Mouse (Mus musculus): ENCODE results near the gene Hyal6. TPM values are rescaled to one million over a fixed set of nuclear protein-coding genes. Genes with fewer than 3 reads are reported as not detected.

Gene Hyal6
- not detected in 2 replicates for polyA plus RNA-seq (2015; fragmentation: Nextera tagmentation; extraction: Ambion mirVana)

GRCm38 (mm10) chr6:24732945-24733344 is at the start of gene Hyal6:
Gene Hyal6 (plus strand): TSS chr6:24733245.
- Histone ChIP-seq H3K4me2 (no peak within 1 kb of the TSS), H3K27ac (no peak within 1 kb of the TSS), H3K27me3 (replicated peaks) (no peaks in the 10 kb centered on the region), H3K4me1 (no peaks in the 10 kb centered on the region), H3K4me3 (no peak within 1 kb of the TSS), H3K9ac (no peak within 1 kb of the TSS), H3K9me3 (no peaks in the 10 kb centered on the region), H3K36me3 (replicated peaks) (no peaks in the 10 kb centered on the region)
- WGBS, result 85% methylated on average over 3 of the region's 3 CpGs
- ATAC-seq (replicated peaks), result no peak

- H3K27me3 ChIP-seq (replicated peaks), result no peaks in the 10 kb centered on the region
- H3K27ac ChIP-seq, result no peak overlapping the region
- no peaks in the 10 kb centered on the region for H3K36me3 ChIP-seq (replicated peaks)
- H3K9ac ChIP-seq, result no peak overlapping the region
- H3K4me1 ChIP-seq, result no peaks in the 10 kb centered on the region
- no peaks in the 10 kb centered on the region for H3K9me3 ChIP-seq
- WGBS, result 33% methylated on average over 1 of the region's 1 CpGs
- no peak for ATAC-seq (replicated peaks)
- H3K4me2 ChIP-seq, result no peak overlapping the region
- H3K4me3 ChIP-seq, result no peak overlapping the region
These were observed 45.2 kb upstream of the Hyal6 start for GRCm38 (mm10) chr6:24687871-24688270.

- 88% methylated on average over 11 of the region's 11 CpGs for WGBS
- ATAC-seq (replicated peaks), result no peak
These were observed 38.3 kb upstream of the Hyal6 start for GRCm38 (mm10) chr6:24694455-24695410.

DNA sequence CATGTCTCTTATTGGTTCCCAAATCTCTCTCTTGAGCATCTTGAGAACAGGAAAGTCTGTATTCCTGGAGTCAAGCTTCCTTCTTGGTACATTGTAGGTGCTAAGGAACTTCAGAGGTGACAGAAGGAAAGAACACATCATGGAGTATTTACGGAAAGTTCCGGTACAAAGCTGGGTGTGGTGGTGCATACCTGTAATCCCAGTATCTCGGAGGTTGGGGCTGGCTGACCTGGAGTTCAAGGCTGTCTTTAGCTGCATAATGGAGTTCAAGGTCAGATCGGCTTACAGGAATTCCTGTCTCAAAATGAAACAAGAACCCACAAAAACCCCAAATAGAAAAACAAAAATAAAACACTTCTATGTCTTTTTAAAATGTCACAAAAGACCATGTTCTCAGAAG is 36.9 kb upstream of the Hyal6 start:
- Histone ChIP-seq H3K27ac (no peak overlapping the region), H3K36me3 (replicated peaks) (no peaks in the 10 kb centered on the region), H3K9ac (no peak overlapping the region), H3K4me3 (no peak overlapping the region), H3K27me3 (replicated peaks) (no peaks in the 10 kb centered on the region), H3K4me1 (no peaks in the 10 kb centered on the region), H3K9me3 (no peaks in the 10 kb centered on the region), H3K4me2 (no peak overlapping the region)
- 89% methylated on average over 4 of the region's 4 CpGs for WGBS
- no peak for ATAC-seq (replicated peaks)

More at GRCm38 (mm10) chr6:24694455-24695410, 38.3 kb upstream of the Hyal6 start:
- Histone ChIP-seq H3K4me2 (no peak overlapping the region), H3K4me3 (no peak overlapping the region), H3K9ac (no peak overlapping the region), H3K36me3 (replicated peaks) (no peaks in the 10 kb centered on the region), H3K27ac (no peak overlapping the region), H3K4me1 (no peaks in the 10 kb centered on the region), H3K9me3 (no peaks in the 10 kb centered on the region), H3K27me3 (replicated peaks) (no peaks in the 10 kb centered on the region)

GRCm38 (mm10) chr6:24697216-24697615 is 35.8 kb upstream of the Hyal6 start:
- H3K4me3 ChIP-seq, result no peak overlapping the region
- WGBS, result 92% methylated on average over 5 of the region's 5 CpGs
- H3K27me3 ChIP-seq (replicated peaks), result no peaks in the 10 kb centered on the region
- no peaks in the 10 kb centered on the region for H3K9me3 ChIP-seq
- H3K27ac ChIP-seq, result no peak overlapping the region
- no peak overlapping the region for H3K4me2 ChIP-seq
- H3K4me1 ChIP-seq, result no peaks in the 10 kb centered on the region
- no peaks in the 10 kb centered on the region for H3K36me3 ChIP-seq (replicated peaks)
- no peak overlapping the region for H3K9ac ChIP-seq
- ATAC-seq (replicated peaks), result no peak

- H3K4me1 ChIP-seq, result no peaks in the 10 kb centered on the region
- H3K9ac ChIP-seq, result no peak overlapping the region
- H3K27ac ChIP-seq, result no peak overlapping the region
- no peaks in the 10 kb centered on the region for H3K27me3 ChIP-seq (replicated peaks)
- no peaks in the 10 kb centered on the region for H3K9me3 ChIP-seq
- no peak overlapping the region for H3K4me3 ChIP-seq
- ATAC-seq (replicated peaks), result no peak
- no peaks in the 10 kb centered on the region for H3K36me3 ChIP-seq (replicated peaks)
- WGBS, result 91% methylated on average over 5 of the region's 5 CpGs
- no peak overlapping the region for H3K4me2 ChIP-seq
These were observed 26.0 kb upstream of the Hyal6 start for GRCm38 (mm10) chr6:24707090-24707489.

GRCm38 (mm10) chr6:24707499-24707898 is 25.5 kb upstream of the Hyal6 start:
- H3K4me3 ChIP-seq, result no peak overlapping the region
- H3K9me3 ChIP-seq, result no peaks in the 10 kb centered on the region
- no peaks in the 10 kb centered on the region for H3K27me3 ChIP-seq (replicated peaks)
- no peak overlapping the region for H3K4me2 ChIP-seq
- H3K9ac ChIP-seq, result no peak overlapping the region
- no peak for ATAC-seq (replicated peaks)
- 89% methylated on average over 2 of the region's 2 CpGs for WGBS
- H3K27ac ChIP-seq, result no peak overlapping the region
- no peaks in the 10 kb centered on the region for H3K36me3 ChIP-seq (replicated peaks)
- H3K4me1 ChIP-seq, result no peaks in the 10 kb centered on the region

- WGBS, result 33% methylated on average over 13 of the region's 13 CpGs
- Histone ChIP-seq H3K27ac (no peak overlapping the region), H3K36me3 (replicated peaks) (no peaks in the 10 kb centered on the region), H3K4me2 (no peak overlapping the region), H3K9me3 (no peaks in the 10 kb centered on the region), H3K9ac (no peak overlapping the region), H3K4me3 (no peak overlapping the region), H3K27me3 (replicated peaks) (no peaks in the 10 kb centered on the region), H3K4me1 (no peaks in the 10 kb centered on the region)
- ATAC-seq (replicated peaks), result no peak
These were observed 11.5 kb upstream of the Hyal6 start for GRCm38 (mm10) chr6:24721317-24722099.

DNA sequence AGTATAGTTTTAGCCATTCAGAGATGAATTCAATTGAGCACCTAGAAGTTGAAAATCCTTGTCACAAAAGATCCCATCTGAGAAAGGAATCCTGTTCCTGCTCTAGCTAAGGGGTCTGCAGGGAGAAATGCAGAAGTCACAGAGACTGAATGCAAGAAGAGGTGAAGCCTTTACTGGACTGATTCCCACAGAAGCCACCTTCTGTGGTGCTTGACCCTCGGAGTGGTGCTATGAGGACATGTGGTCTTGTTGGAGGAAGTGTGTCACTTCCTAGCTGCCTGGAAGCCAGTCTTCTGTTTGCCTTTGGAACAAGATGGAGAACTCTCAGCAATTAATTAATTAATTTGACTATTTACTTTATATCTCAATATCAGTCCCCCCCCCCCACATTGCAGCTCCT is 4.9 kb upstream of the Hyal6 start:
- no peak overlapping the region for H3K4me2 ChIP-seq
- no peaks in the 10 kb centered on the region for H3K36me3 ChIP-seq (replicated peaks)
- WGBS, result 100% methylated on average over 1 of the region's 1 CpGs
- H3K27ac ChIP-seq, result no peak overlapping the region
- no peaks in the 10 kb centered on the region for H3K4me1 ChIP-seq
- no peaks in the 10 kb centered on the region for H3K27me3 ChIP-seq (replicated peaks)
- no peaks in the 10 kb centered on the region for H3K9me3 ChIP-seq
- H3K9ac ChIP-seq, result no peak overlapping the region
- H3K4me3 ChIP-seq, result no peak overlapping the region
- ATAC-seq (replicated peaks), result no peak

DNA sequence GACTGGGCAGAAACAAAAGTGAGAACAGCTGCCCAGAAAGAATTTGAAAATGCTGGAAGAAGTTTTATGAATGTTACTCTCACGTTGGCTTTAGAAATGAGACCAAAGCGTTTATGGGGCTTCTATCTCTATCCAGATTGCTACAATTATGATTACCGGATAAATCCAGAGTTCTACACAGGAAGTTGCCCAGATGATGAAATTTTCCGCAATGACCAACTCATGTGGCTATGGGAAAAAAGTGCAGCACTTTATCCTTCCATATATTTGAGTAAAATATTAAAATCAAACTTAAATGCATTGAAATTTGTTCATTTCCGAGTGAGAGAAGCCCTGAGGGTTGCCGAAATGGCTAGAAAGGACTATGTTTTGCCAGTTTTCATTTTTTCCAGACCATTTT is 1.5 kb downstream of the Hyal6 start:
- no peaks in the 10 kb centered on the region for H3K9me3 ChIP-seq
- no peak overlapping the region for H3K27ac ChIP-seq
- no peaks in the 10 kb centered on the region for H3K36me3 ChIP-seq (replicated peaks)
- H3K4me1 ChIP-seq, result no peaks in the 10 kb centered on the region
- H3K4me3 ChIP-seq, result no peak overlapping the region
- no peak overlapping the region for H3K9ac ChIP-seq
- H3K4me2 ChIP-seq, result no peak overlapping the region
- 92% methylated on average over 6 of the region's 6 CpGs for WGBS
- ATAC-seq (replicated peaks), result no peak
- no peaks in the 10 kb centered on the region for H3K27me3 ChIP-seq (replicated peaks)

DNA sequence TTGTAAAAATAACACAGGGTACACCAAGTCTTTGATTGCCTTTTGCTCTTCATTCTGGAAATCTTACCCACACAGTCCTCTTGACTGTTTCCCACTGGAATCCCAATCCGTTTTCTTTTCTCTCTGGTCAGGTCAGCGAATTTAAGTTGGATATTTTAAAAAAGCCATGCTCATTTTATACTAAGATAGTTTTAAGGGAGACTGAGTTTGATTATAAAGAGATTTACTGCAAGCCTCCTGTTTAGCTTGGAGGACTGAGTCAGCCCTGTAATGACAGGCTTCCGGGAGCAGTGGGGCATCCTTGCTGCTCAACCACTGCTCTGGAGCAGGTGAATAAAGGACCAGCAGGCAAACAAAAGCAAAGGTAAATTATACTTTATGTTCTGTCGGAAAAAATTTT is 15.0 kb downstream of the Hyal6 start, which contains the start of gene Hyal4:
Hyal4 (plus strand) TSS at position 301 of the 400 bp plus-strand sequence.
- no peak for ATAC-seq (replicated peaks)
- Histone ChIP-seq H3K4me3 (no peak within 1 kb of the TSS), H3K9me3 (no peaks in the 10 kb centered on the region), H3K36me3 (replicated peaks) (no peaks in the 10 kb centered on the region), H3K4me1 (no peaks in the 10 kb centered on the region), H3K9ac (no peak within 1 kb of the TSS), H3K27me3 (replicated peaks) (no peaks in the 10 kb centered on the region), H3K4me2 (no peak within 1 kb of the TSS), H3K27ac (no peak within 1 kb of the TSS)
- WGBS, result 87% methylated on average over 4 of the region's 4 CpGs

- Histone ChIP-seq H3K4me3 (no peak overlapping the region), H3K9ac (no peak overlapping the region), H3K27ac (no peak overlapping the region), H3K36me3 (replicated peaks) (no peaks in the 10 kb centered on the region), H3K4me2 (no peak overlapping the region), H3K4me1 (no peaks in the 10 kb centered on the region), H3K27me3 (replicated peaks) (no peaks in the 10 kb centered on the region), H3K9me3 (no peaks in the 10 kb centered on the region)
- no peak for ATAC-seq (replicated peaks)
- 94% methylated on average over 3 of the region's 3 CpGs for WGBS
These were observed 26.2 kb downstream of the Hyal6 start for GRCm38 (mm10) chr6:24759281-24759680.
